Mouse (Mus musculus) forelimb bud, embryonic 11.5 days (tissue): Measurements from ENCODE around the gene Gpr33.

ENCODE experiments used
- DNase-seq: peaks from one replicate; pipeline ENCODE4 v3.0.0-alpha.2; 2012; ENCODE audit warnings: low read depth, low spot score

The Gpr33 gene

DNA sequence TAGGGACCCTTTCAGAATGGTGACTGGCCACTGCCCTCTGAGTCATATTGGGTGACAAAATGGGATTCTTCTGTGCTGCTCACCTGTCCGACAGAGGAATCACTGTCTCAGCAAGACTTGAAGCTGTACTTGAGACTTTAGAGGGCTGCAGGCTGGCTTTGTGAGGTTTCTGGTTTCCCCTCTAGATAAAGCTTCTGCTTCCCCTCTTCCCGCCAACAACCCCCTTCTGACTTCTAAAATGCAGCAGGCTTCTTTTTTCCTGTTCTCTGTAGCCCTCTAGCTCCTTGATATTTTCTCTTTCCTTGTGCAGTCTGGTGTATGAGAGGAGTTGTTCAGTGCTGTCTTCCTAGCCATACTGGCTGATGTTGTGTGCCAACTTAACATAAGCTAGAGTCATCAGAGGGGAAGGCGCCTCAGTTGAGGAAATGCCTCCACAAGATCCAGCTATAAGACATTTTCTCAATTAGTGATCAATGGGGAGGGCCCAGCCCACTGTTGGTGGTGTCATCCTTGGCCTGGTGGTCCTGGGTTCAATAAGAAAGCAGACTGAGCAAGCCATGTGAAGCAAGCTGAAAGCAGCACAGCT is 42.6 kb downstream of the Gpr33 start:
- no peak for DNase-seq

DNA sequence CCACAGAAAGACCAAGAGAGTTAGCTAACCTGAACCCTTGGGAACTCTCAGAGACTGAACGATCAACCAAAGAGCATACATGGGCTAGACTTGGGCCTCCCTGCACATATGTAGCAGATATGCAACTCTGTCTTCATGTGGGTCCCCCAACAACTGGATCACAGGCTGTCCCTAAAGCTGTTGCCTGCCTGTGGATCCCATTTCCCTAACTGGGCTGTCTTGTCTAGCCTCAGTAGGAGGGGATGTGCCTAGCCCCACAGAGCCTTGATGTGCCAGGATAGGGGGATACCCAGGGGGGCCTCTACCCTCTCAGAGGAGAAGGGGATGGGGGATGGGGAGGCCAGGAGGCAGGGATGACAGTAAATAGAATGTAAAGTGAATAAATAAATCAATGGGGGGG is 44.2 kb downstream of the Gpr33 start:
- no peak for DNase-seq

DNA sequence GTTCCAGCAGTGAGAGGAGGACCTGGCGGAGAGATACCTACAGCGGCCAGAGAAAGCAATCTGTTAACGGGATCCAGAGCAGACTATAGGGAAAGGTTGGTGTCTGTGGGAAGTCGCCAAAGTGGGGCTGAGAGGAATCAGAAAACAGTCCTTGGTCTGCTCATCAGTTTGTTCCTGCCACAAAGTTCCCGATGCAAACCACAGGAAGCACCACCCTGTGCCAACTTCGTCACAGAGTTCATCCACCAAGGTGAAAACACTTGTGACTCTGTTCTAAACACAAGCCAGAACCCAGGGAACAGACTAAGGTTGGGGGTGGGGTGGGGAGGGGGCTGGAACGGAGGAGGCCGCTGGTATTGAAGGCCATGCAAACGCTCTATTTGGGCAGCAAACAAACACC is 51.3 kb downstream of the Gpr33 start:
- DNase-seq = no peak

DNA sequence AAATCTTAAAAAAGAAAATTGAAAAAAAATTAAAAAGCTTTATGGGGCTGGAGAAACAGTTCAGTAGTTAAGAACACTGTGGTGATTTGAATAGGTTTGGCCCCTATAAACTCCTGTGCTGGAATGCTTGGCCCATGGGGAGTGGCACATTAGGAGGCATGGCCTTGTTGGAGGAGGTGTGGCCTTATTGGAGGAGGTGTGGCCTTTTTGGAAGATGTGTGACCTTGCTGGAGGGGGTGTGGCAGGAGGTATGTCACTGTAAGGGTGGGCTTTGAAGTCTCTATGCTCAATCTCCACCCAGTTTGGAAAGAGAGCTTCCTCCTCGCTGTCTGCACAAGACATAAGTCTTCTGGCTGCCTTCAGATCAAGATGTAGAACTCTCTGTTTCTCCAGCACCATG is 53.5 kb downstream of the Gpr33 start:
- DNase-seq = no peak
